Mouse (Mus musculus): ENCODE measurements around the gene Otud5.

DNA sequence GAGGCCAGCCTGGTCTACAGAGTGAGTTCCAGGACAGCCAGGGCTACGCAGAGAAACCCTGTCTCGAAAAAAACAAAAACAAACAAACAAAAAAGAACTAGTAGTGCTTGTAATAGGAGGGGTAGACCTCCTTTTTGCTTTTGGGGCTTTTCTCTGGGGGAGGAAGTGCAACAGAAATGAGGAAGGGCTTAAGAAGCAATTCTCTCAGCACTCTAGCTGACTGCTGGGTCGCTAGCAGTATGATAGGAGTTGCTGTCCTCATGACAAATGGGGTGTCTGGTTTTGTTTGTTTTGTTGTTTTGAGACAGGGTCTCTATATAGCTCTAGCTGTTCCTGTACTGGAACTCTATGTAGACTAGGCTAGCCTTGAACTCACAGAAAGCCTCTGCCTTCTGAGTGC is 23.4 kb downstream of the Otud5 start:
- TF ChIP-seq HCFC1 (IDR thresholded peaks at IDR 0.05; ENCODE audit: borderline replicate concordance, insufficient read depth, low read length) = no peak
- TF ChIP-seq MAFK (IDR thresholded peaks at IDR 0.05; ENCODE audit: insufficient read depth, low read depth, low read length) = no peak
- TF ChIP-seq ZNF384 (IDR thresholded peaks at IDR 0.05; ENCODE audit: low read depth, low read length) = no peak
- TF ChIP-seq ZC3H11A (IDR thresholded peaks at IDR 0.05; ENCODE audit: borderline replicate concordance, low read depth, low read length) = no peak
- no peak for TF ChIP-seq CHD2 (IDR thresholded peaks at IDR 0.05; ENCODE audit: low read depth, low read length)
